Mouse (Mus musculus) heart, embryonic 12.5 days (tissue): ENCODE measurements at regions not wholly inside any gene's neighbourhood (a gene's known extent, or its start where the extent isn't known, plus 50 kb on each side); places are given as distances from the start of the nearest gene placed in this dataset.

Experiments used
- ATAC-seq: fragments of 200-750 bp; cut with Nextera tagmentation; 2 replicates; pipeline ENCODE4 v1.8.0; 2017; ENCODE audit warnings: moderate TSS enrichment, moderate library complexity; ENCODE audit not compliant: insufficient number of reproducible peaks, low FRiP score
- H3K27ac ChIP-seq: fragments of 300-500 bp; sonication (generic); 2 replicates; pipeline ENCODE4 v1.5.1; 2016; ENCODE audit warnings: mild to moderate bottlenecking, moderate library complexity; ENCODE audit not compliant: poor library complexity, severe bottlenecking
- H3K27me3 ChIP-seq: fragments of 300-500 bp; sonication (generic); replicated peaks from 2 replicates; pipeline ENCODE4 v1.6.1; 2016; ENCODE audit warnings: mild to moderate bottlenecking, moderate library complexity
- H3K36me3 ChIP-seq: fragments of 300-500 bp; sonication (generic); 2 replicates; pipeline ENCODE4 v1.6.1; 2016; ENCODE audit warnings: mild to moderate bottlenecking, moderate library complexity
- H3K4me1 ChIP-seq: fragments of 300-500 bp; sonication (generic); replicated peaks from 2 replicates; pipeline ENCODE4 v1.6.1; 2016; ENCODE audit warnings: mild to moderate bottlenecking
- H3K4me2 ChIP-seq: fragments of 300-500 bp; sonication (generic); 2 replicates; pipeline ENCODE4 v1.6.1; 2016; ENCODE audit warnings: mild to moderate bottlenecking, moderate library complexity
- H3K4me3 ChIP-seq: fragments of 300-500 bp; sonication (generic); 2 replicates; pipeline ENCODE4 v1.5.1; 2016; ENCODE audit warnings: mild to moderate bottlenecking
- H3K9ac ChIP-seq: fragments of 300-500 bp; sonication (generic); 2 replicates; pipeline ENCODE4 v1.6.1; 2016; ENCODE audit warnings: mild to moderate bottlenecking, moderate library complexity
- H3K9me3 ChIP-seq: fragments of 300-500 bp; sonication (generic); replicated peaks from 2 replicates; pipeline ENCODE4 v1.6.1; 2016; ENCODE audit warnings: mild to moderate bottlenecking, moderate library complexity
- WGBS: fragments of 180-500 bp; shearing (Covaris S2); methylation state at CpG from one replicate; pipeline ENCODE4 v1.1.7; 2016; 5-methylcytosine and 5-hydroxymethylcytosine counted together

DNA sequence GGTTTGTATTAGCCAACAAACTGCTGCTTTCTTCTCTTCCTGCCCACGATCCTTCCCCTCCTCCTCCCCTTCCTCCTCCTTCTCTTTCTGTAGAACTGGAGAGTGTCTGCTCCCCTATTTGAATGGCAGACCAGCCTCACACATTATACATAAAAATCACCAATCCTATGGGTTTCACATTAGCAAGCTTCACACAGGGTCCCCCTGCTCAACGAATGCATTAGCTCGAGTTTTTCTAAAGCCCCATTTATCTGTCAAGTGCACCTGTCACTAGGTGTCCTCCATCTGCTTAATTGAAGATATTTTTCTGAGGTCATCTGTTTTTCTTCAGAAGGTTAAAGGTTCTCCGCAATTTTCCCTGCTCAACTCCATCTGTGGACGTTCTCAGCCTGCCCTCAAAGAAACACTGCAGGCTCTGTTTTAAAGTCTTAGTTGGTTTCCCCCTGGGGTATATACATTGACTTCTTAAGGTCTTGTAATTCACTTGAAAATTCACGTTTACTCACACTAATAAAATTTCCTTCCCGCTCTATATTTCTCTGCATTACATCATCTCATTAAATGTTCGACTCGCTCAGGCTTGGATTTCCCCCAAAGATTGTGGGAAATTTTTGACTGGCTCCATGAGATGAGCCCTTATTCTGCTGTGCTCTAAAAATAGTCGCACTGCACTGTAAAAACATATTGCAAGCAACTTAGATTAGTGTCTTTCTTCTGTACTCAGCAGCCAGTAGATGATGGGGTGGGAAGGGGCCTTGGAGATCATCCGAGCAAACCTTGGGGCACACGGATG, 105.3 kb downstream of the Mex3b start:
- H3K36me3 ChIP-seq = no peaks in the 10 kb centered on the region
- no peaks in the 10 kb centered on the region for H3K27me3 ChIP-seq
- WGBS = 47% methylated on average over 12 of the region's 12 CpGs
- H3K4me3 ChIP-seq = no peak overlapping the region
- no peak overlapping the region for H3K9ac ChIP-seq
- no peak for ATAC-seq
- H3K9me3 ChIP-seq = 0 out of 2 replicates have a peak, but pooled peaks cover 4% of the 10 kb centered on the region
- no peak overlapping the region for H3K27ac ChIP-seq
- peaks cover 7% of the 10 kb centered on the region for H3K4me1 ChIP-seq
- no peak overlapping the region for H3K4me2 ChIP-seq

DNA sequence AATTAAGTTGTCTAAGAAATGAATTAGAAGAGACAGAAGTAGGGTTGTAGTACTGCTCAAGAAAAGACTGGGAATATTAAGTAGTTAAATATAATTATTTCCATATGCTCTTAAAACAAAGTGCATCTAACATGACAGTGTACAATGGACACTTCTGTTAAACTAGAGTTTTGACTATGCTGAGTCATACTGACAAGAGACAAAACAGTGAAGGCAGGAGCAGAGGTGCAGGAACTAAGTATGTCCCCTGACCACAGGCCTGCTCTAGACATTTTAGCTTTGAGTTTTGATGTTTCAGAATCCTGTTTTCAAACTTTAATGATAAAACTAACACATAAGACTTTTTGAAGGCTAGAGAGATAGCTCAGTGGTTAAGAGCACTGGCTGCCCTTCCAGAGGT, 123.6 kb downstream of the Mex3b start:
- no peaks in the 10 kb centered on the region for H3K9me3 ChIP-seq
- no peak overlapping the region for H3K4me3 ChIP-seq
- H3K4me1 ChIP-seq = no peaks in the 10 kb centered on the region
- H3K27ac ChIP-seq = no peak overlapping the region
- H3K4me2 ChIP-seq = no peak overlapping the region
- no peaks in the 10 kb centered on the region for H3K36me3 ChIP-seq
- no peaks in the 10 kb centered on the region for H3K27me3 ChIP-seq
- ATAC-seq = no peak
- H3K9ac ChIP-seq = no peak overlapping the region

DNA sequence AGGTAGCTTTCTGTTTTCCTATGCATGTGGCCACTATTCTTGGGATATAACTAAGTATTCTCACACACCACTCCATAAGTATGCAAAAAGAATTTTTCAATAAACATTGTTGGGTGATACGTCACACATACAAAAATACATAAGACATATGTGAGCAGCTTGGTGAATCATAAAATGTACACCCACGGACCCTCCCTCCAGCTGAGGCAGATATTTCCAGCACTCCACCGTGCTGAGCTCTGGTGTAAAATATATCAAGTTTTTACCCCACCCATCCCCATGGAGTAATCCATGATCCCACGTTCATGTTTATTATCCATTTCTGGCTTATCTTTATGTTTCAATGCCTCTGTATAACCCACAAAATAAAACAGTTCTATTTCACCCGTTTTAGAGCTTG, 126.0 kb downstream of the Mex3b start:
- Histone ChIP-seq H3K4me1 (no peaks in the 10 kb centered on the region), H3K9ac (no peak overlapping the region), H3K4me2 (no peak overlapping the region), H3K9me3 (no peaks in the 10 kb centered on the region), H3K4me3 (no peak overlapping the region), H3K27ac (no peak overlapping the region), H3K27me3 (no peaks in the 10 kb centered on the region), H3K36me3 (no peaks in the 10 kb centered on the region)
- no peak for ATAC-seq
- 72% methylated on average over 5 of the region's 5 CpGs for WGBS

DNA sequence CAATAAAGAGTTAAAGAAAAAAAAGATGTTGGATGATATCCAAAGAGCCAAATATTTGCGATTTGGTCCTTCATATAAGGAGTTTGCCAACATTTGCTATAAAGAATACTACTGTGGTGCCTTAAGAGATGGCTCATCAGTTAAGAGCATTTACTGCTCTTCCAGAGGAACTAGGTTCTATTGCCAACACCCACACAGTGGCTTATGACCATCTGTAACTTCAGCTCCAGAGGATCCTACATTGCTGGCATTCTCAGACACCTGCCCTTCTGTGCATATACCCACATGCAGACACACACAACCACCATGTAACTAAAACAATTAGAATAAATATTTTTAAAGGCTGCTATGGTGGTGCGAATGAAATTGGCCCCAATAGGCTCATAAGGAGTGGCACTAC, 131.7 kb downstream of the Mex3b start:
- Histone ChIP-seq H3K9me3 (0 out of 2 replicates have a peak, but pooled peaks cover 3% of the 10 kb centered on the region), H3K4me1 (no peaks in the 10 kb centered on the region), H3K4me2 (no peak overlapping the region), H3K9ac (no peak overlapping the region), H3K27ac (no peak overlapping the region), H3K4me3 (no peak overlapping the region), H3K36me3 (no peaks in the 10 kb centered on the region), H3K27me3 (no peaks in the 10 kb centered on the region)
- WGBS = 75% methylated on average over 2 of the region's 2 CpGs
- ATAC-seq = no peak

DNA sequence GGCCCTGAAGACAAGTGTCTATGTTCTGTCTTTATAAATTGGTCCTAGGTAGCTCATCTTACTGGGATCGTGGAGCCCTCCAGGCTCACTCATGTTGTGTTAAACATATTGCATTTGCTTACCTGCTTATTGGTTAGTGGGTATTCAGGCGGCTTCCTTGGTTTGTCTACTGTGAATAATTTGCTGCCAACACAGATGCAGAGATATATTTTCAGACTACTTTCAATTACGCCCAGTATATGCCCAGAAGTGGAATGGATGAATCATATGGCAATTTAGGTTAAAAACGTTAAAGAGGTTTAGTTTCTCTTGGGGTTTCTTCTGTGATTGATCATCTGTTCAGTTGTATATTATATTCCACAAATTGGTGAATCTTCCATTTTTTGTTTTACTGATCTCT, 140.4 kb downstream of the Mex3b start:
- H3K27me3 ChIP-seq = no peaks in the 10 kb centered on the region
- no peak overlapping the region for H3K27ac ChIP-seq
- ATAC-seq = no peak
- no peaks in the 10 kb centered on the region for H3K4me1 ChIP-seq
- no peaks in the 10 kb centered on the region for H3K36me3 ChIP-seq
- H3K4me2 ChIP-seq = no peak overlapping the region
- H3K4me3 ChIP-seq = no peak overlapping the region
- H3K9ac ChIP-seq = no peak overlapping the region
- H3K9me3 ChIP-seq = no peaks in the 10 kb centered on the region
- WGBS = 79% methylated on average over 4 of the region's 4 CpGs

DNA sequence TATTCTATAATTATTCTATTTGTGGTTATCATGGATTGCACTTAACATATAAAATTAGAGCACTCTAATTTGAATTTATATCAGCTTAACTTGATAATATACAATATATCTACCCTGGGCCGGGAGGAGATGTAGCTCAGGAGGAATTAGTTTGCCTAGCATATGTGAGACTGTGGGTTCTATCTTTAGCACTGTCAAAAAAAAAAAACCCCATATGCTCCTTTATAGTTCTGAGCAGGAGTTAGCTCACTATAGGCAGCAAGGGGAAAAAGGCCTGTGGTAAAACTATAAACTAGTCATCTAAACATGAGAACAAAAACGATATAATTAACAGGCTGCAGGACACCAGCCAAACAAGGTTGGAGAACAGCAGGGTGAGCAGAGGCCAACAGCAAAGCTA, 145.0 kb downstream of the Mex3b start:
- Histone ChIP-seq H3K36me3 (no peaks in the 10 kb centered on the region), H3K27me3 (no peaks in the 10 kb centered on the region), H3K4me2 (no peak overlapping the region), H3K9ac (no peak overlapping the region), H3K27ac (no peak overlapping the region), H3K9me3 (no peaks in the 10 kb centered on the region), H3K4me1 (no peaks in the 10 kb centered on the region), H3K4me3 (no peak overlapping the region)
- ATAC-seq = no peak
- WGBS = 65% methylated on average over 2 of the region's 2 CpGs

DNA sequence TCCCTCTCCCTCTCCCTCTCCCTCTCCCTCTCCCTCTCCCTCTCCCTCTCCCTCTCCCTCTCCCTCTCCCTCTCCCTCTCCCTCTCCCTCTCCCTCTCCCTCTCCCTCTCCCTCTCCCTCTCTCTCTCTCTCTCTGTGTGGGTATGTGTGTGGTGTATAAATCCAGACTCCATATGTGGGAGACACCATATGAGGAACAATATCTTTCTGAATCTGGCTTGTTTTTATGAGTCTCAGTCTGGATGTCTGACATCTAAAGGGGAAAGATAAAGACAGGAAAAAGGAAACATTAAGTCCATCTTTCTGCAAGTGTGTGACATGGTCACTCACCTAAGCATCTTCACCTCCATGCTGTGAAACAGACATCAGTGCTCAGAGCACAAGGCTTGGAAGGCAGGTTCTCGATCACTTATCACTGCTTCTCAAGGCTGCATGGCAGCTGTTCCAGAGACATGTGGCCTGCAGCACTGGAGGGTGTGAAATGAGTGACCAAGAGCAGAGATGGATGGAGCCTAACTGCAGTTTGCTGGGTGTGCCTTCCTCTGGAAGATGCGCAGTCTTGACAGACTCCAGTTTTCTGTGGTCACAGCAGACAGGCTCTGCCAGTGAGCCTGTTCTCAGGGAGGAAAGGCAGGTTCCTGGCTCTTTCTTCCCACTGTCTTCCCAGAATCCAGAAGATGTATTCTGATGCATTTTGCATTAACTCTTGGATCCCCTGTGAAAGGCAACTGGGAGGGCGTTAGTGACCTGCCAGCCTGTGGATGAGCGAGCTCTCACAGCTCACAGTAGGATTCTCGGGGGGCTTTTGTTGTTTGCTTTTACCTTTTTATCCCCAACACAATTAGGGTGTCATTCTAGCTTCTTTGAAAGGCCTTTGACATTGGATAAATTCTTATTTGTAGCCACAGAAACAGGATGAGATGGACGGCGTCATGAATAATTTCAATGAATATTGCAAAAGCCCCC, 147.9 kb downstream of the Mex3b start:
- 59% methylated on average over 7 of the region's 7 CpGs for WGBS
- Histone ChIP-seq H3K27me3 (no peaks in the 10 kb centered on the region), H3K9me3 (no peaks in the 10 kb centered on the region), H3K9ac (no peak overlapping the region), H3K4me3 (no peak overlapping the region), H3K4me1 (no peaks in the 10 kb centered on the region), H3K4me2 (no peak overlapping the region), H3K27ac (no peak overlapping the region), H3K36me3 (no peaks in the 10 kb centered on the region)
- ATAC-seq = no peak

DNA sequence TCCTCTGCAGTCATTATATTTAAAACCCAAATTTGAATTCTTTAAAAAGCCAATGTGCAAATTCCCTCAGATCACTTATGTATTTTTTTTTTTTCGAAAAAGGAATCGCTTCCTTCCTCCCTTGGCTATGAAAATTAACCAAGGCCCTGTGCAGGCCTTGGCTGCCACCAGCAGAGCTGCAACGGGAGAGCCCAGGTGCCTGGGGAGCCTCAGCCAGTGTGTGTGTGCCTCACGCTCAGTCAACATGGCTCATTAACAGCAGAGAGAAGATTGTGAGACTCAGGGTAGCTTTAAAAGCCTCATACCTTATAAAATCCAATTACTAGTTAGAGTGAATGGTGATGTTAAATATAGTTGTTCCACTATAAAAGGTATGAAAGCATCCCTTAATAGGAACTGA, 148.6 kb downstream of the Mex3b start:
- H3K36me3 ChIP-seq = no peaks in the 10 kb centered on the region
- no peak overlapping the region for H3K4me2 ChIP-seq
- H3K27me3 ChIP-seq = no peaks in the 10 kb centered on the region
- no peak overlapping the region for H3K4me3 ChIP-seq
- no peak overlapping the region for H3K9ac ChIP-seq
- no peak for ATAC-seq
- no peak overlapping the region for H3K27ac ChIP-seq
- H3K9me3 ChIP-seq = no peaks in the 10 kb centered on the region
- WGBS = 55% methylated on average over 4 of the region's 4 CpGs
- no peaks in the 10 kb centered on the region for H3K4me1 ChIP-seq

DNA sequence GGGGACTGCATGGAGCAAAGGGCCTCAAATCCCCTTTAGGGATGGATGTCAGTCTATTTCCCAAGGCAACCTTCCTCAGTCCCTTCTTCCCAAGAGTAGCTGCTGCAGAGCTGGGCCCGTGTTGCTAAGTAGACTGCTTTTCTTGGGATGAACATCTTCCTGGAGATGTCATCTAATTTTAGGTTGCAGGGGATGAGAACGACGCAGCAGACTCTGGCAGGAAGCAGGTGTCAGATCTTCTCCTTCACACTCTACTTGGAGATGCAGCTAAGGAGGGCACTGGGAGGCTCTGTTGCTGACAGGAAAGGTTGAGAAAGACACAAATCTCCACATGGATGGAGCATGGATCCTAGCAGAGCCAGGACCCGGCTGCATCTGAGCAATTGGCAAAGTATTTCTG, 149.4 kb downstream of the Mex3b start:
- H3K4me1 ChIP-seq = no peaks in the 10 kb centered on the region
- H3K9ac ChIP-seq = no peak overlapping the region
- H3K36me3 ChIP-seq = no peaks in the 10 kb centered on the region
- H3K27me3 ChIP-seq = no peaks in the 10 kb centered on the region
- no peaks in the 10 kb centered on the region for H3K9me3 ChIP-seq
- H3K27ac ChIP-seq = no peak overlapping the region
- 35% methylated on average over 4 of the region's 4 CpGs for WGBS
- H3K4me3 ChIP-seq = no peak overlapping the region
- no peak overlapping the region for H3K4me2 ChIP-seq
- no peak for ATAC-seq

DNA sequence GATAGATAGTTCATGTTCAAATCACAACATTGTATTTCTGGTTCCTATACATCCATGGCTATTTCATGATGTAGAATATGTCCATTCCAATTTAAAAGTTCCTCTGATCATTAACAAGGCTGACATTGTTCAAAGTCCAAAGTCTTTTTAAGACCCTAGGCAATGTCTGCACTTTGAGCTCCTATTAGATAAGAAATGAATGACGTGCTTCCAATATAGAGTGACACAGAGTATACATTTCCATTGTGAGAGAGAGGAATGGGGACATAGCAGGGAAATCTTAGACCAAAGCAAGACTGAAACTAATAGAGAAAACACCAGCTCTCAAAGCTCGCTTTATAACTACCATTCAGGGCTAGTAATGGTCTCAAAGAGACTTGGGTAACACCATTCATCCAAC, 153.5 kb downstream of the Mex3b start:
- H3K27me3 ChIP-seq = no peaks in the 10 kb centered on the region
- WGBS = 81% methylated on average over 2 of the region's 2 CpGs
- no peak for ATAC-seq
- no peak overlapping the region for H3K4me3 ChIP-seq
- no peak overlapping the region for H3K9ac ChIP-seq
- no peak overlapping the region for H3K4me2 ChIP-seq
- no peaks in the 10 kb centered on the region for H3K9me3 ChIP-seq
- H3K4me1 ChIP-seq = no peaks in the 10 kb centered on the region
- no peak overlapping the region for H3K27ac ChIP-seq
- no peaks in the 10 kb centered on the region for H3K36me3 ChIP-seq

DNA sequence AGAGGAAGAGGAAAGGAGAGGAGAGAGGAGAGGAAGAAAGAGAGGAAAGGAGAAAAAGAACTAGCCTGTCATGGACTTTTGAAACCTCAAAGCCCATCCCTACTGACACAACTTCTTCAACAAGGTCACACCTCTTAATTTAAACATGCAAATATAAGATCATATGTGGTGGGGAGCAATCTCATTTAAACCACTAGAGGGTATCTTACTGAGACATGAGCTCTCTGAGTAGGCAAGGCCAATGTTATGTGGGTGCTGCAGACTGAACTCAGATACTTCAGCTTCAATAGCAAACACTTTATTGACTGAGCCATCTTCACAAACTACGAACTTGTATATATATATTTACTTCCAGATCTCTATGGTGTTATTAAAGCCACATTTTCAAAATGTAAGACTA, 156.9 kb downstream of the Mex3b start:
- Histone ChIP-seq H3K9ac (no peak overlapping the region), H3K36me3 (no peaks in the 10 kb centered on the region), H3K27ac (no peak overlapping the region), H3K27me3 (no peaks in the 10 kb centered on the region), H3K4me1 (no peaks in the 10 kb centered on the region), H3K4me2 (no peak overlapping the region), H3K9me3 (no peaks in the 10 kb centered on the region), H3K4me3 (no peak overlapping the region)
- no peak for ATAC-seq
- 78% methylated on average over 1 of the region's 1 CpGs for WGBS
